Mouse (Mus musculus): ENCODE data around the gene Ogdhl.

DNA sequence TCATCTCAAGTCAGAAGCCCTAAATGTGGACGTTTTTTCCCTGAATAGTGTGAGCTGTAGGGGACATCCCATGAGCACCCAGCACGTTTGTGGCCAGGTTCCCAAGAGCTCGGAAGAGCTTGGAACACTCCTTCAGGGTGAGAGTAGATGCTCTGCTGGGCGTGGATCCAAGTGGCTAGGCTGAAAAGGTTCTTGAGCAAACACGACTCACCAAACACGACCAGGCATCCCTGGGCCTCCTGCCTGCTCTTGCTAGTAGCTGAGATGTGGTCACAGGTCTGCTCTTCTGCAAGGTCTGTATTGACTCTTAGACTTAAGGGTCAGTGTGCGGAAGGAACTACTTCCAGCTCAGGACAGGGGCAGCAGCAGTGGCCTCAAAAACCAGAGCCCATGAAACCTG, 47.9 kb downstream of the Ogdhl start:
- TF ChIP-seq CTCF (IDR thresholded peaks at IDR 0.05; ENCODE audit: low read depth) (no peak), EP300 (IDR thresholded peaks at IDR 0.05; ENCODE audit: low read depth) (no peak)

Measured in heart, postnatal 0 days (tissue).